Mouse (Mus musculus): ENCODE results near the gene Mlph. TPM values are rescaled to one million over a fixed set of nuclear protein-coding genes. Genes with fewer than 3 reads are reported as not detected.
A peak's percentile ranks its signal among the peaks of the same experiment; 100 is the strongest.

Gene Mlph
- total RNA-seq, 2 experiments from 2014 or later = not detected

GRCm38 (mm10) chr1:90962526-90962925 lies 47.6 kb downstream of the Mlph start:
- ATAC-seq (replicated peaks; ENCODE audit: poor library complexity, severe bottlenecking) = no peak

- no peak for ATAC-seq (replicated peaks; ENCODE audit: poor library complexity, severe bottlenecking)
Observed at GRCm38 (mm10) chr1:90962994-90963393, 48.1 kb downstream of the Mlph start.

GRCm38 (mm10) chr1:90967583-90967982 lies 52.7 kb downstream of the Mlph start:
- ATAC-seq (replicated peaks; ENCODE audit: poor library complexity, severe bottlenecking) = no peak

- no peak for ATAC-seq (replicated peaks; ENCODE audit: poor library complexity, severe bottlenecking)
Observed at GRCm38 (mm10) chr1:90968649-90969048, 53.8 kb downstream of the Mlph start.

GRCm38 (mm10) chr1:90969347-90969784 lies 54.5 kb downstream of the Mlph start, which contains the start of gene Rab17:
Rab17 (minus strand) TSS chr1:90969661.
- ATAC-seq (replicated peaks; ENCODE audit: poor library complexity, severe bottlenecking) = peak; percentile 24

- ATAC-seq (replicated peaks; ENCODE audit: poor library complexity, severe bottlenecking) = no peak
Observed at GRCm38 (mm10) chr1:90969881-90970390, 55.1 kb downstream of the Mlph start.

GRCm38 (mm10) chr1:90972911-90973573 lies 58.2 kb downstream of the Mlph start:
- peak; percentile 77 for ATAC-seq (replicated peaks; ENCODE audit: poor library complexity, severe bottlenecking)

- no peak for ATAC-seq (replicated peaks; ENCODE audit: poor library complexity, severe bottlenecking)
Observed at GRCm38 (mm10) chr1:90973574-90973911, 58.7 kb downstream of the Mlph start.

- peak; percentile 85 for ATAC-seq (replicated peaks; ENCODE audit: poor library complexity, severe bottlenecking)
Observed at GRCm38 (mm10) chr1:90974906-90975649, 60.2 kb downstream of the Mlph start.

GRCm38 (mm10) chr1:90975960-90976359 lies 61.1 kb downstream of the Mlph start:
- ATAC-seq (replicated peaks; ENCODE audit: poor library complexity, severe bottlenecking) = no peak

- no peak for ATAC-seq (replicated peaks; ENCODE audit: poor library complexity, severe bottlenecking)
Observed at GRCm38 (mm10) chr1:90980638-90981330, 65.9 kb downstream of the Mlph start.

- no peak for ATAC-seq (replicated peaks; ENCODE audit: poor library complexity, severe bottlenecking)
Observed at GRCm38 (mm10) chr1:90981346-90981745, 66.5 kb downstream of the Mlph start.

GRCm38 (mm10) chr1:90995916-90996315 lies 81.0 kb downstream of the Mlph start:
- no peak for ATAC-seq (replicated peaks; ENCODE audit: poor library complexity, severe bottlenecking)

- ATAC-seq (replicated peaks; ENCODE audit: poor library complexity, severe bottlenecking) = no peak
Observed at GRCm38 (mm10) chr1:90997136-90997535, 82.3 kb downstream of the Mlph start.

GRCm38 (mm10) chr1:90997641-90998040 lies 82.8 kb downstream of the Mlph start:
- ATAC-seq (replicated peaks; ENCODE audit: poor library complexity, severe bottlenecking) = no peak

- peak; percentile 63 for ATAC-seq (replicated peaks; ENCODE audit: poor library complexity, severe bottlenecking)
Observed at GRCm38 (mm10) chr1:90998268-90998890, 83.5 kb downstream of the Mlph start, which contains the start of gene Lrrfip1. Lrrfip1 (plus strand) TSS chr1:90998737.

- 0 out of 2 replicates have a peak, but pooled peaks have one; percentile 8 for ATAC-seq (replicated peaks; ENCODE audit: poor library complexity, severe bottlenecking)
Observed at GRCm38 (mm10) chr1:90998891-90999611, 84.2 kb downstream of the Mlph start.

GRCm38 (mm10) chr1:90999911-91000601 lies 85.2 kb downstream of the Mlph start:
- ATAC-seq (replicated peaks; ENCODE audit: poor library complexity, severe bottlenecking) = no peak; the same call in 1 of the 2 replicates
